Mouse (Mus musculus) right cerebral cortex, postnatal 10 days (tissue): ENCODE measurements at regions not wholly inside any gene's neighbourhood (a gene's known extent, or its start where the extent isn't known, plus 50 kb on each side); places are given as distances from the start of the nearest gene placed in this dataset.

Experiments used
- DNase-seq, 2 experiments: peaks; one replicate each; pipeline ENCODE4 v3.0.0; 2021; ENCODE audit warnings: low spot score in 2 of 2

- no peak for DNase-seq
Observed at GRCm38 (mm10) chr2:105454353-105454752, 55.2 kb upstream of the Rcn1 start.

- DNase-seq, result no peak
Observed at GRCm38 (mm10) chr2:105454836-105455235, 55.7 kb upstream of the Rcn1 start.

GRCm38 (mm10) chr2:105458643-105459042 is 59.5 kb upstream of the Rcn1 start:
- no peak for DNase-seq

- no peak for DNase-seq
Observed at GRCm38 (mm10) chr2:105459512-105459911, 60.4 kb upstream of the Rcn1 start.

GRCm38 (mm10) chr2:105465630-105466029 is 66.5 kb upstream of the Rcn1 start:
- no peak for DNase-seq

GRCm38 (mm10) chr2:105468930-105469329 is 69.8 kb upstream of the Rcn1 start:
- peak; percentile 70 to 80 for DNase-seq

GRCm38 (mm10) chr2:105476028-105476677 is 77.0 kb upstream of the Rcn1 start:
- DNase-seq, result no peak

GRCm38 (mm10) chr2:105481990-105482592 is 83.0 kb upstream of the Rcn1 start:
- DNase-seq, result no peak

- no peak for DNase-seq
Observed at GRCm38 (mm10) chr2:105484496-105484895, 85.4 kb upstream of the Rcn1 start.

GRCm38 (mm10) chr2:105485286-105485685 is 86.2 kb upstream of the Rcn1 start:
- DNase-seq, result no peak

GRCm38 (mm10) chr2:105495796-105496195 is 96.7 kb upstream of the Rcn1 start:
- no peak for DNase-seq

GRCm38 (mm10) chr2:105504197-105504596 is 105.1 kb upstream of the Rcn1 start:
- no peak for DNase-seq

GRCm38 (mm10) chr2:105505554-105505953 is 106.4 kb upstream of the Rcn1 start:
- DNase-seq, result no peak

- DNase-seq, result no peak
Observed at GRCm38 (mm10) chr2:105507160-105507559, 108.0 kb upstream of the Rcn1 start.

GRCm38 (mm10) chr2:105510816-105511215 is 111.7 kb upstream of the Rcn1 start:
- DNase-seq, result no peak

- no peak for DNase-seq
Observed at GRCm38 (mm10) chr2:105511690-105512089, 112.6 kb upstream of the Rcn1 start.

- DNase-seq, result no peak
Observed at GRCm38 (mm10) chr2:105514226-105514625, 115.1 kb upstream of the Rcn1 start.

GRCm38 (mm10) chr2:105514881-105515280 is 115.8 kb upstream of the Rcn1 start:
- no peak for DNase-seq

GRCm38 (mm10) chr2:105515326-105515725 is 116.2 kb upstream of the Rcn1 start:
- DNase-seq, result no peak

- DNase-seq, result no peak
Observed at GRCm38 (mm10) chr2:105516267-105517133, 117.4 kb upstream of the Rcn1 start.

GRCm38 (mm10) chr2:105521841-105522240 is 122.7 kb upstream of the Rcn1 start:
- DNase-seq, result no peak

GRCm38 (mm10) chr2:105523297-105523802 is 124.2 kb upstream of the Rcn1 start:
- peak; percentile 37 to 57 for DNase-seq
